In genomic region chr1:133886431-133886830, GRCm38 (mm10) we compare ENCODE assay signal across 8 mouse cellular contexts. TPM values are rescaled to one million over a fixed set of nuclear protein-coding genes. Genes with fewer than 3 reads are reported as not detected.
DNase-seq lines count a peak whose midpoint lies in the region; ATAC-seq and TF ChIP-seq lines count a peak whose summit lies in the region.

No protein-coding gene starts in this region.

- no peak for ATAC-seq in hindbrain, embryonic 16.5 days
- ATAC-seq in midbrain, postnatal 0 days (ENCODE audit: low FRiP score), result 0 out of 2 replicates have a peak, but pooled peaks have one; percentile 22

- H3K4me2 ChIP-seq in hindbrain, embryonic 16.5 days (ENCODE audit: low read length), result peak overlapping the region; percentile 46
- H3K4me2 ChIP-seq in midbrain, postnatal 0 days (ENCODE audit: low read depth, low read length, poor library complexity, severe bottlenecking), result peak overlapping the region; percentile 39

- no peak for DNase-seq in cerebellum, adult 2 months
- DNase-seq in cerebellum, postnatal 4 days (ENCODE audit: low spot score in 2 of 2), result no peak
- peak; percentile 47 for DNase-seq in brain, embryonic 14.5 days (ENCODE audit: low read depth)
- no peak for DNase-seq in midbrain, postnatal 0 days (ENCODE audit: low spot score)
- no peak for DNase-seq in adrenal gland, postnatal 36 days
- DNase-seq in layer of hippocampus, postnatal 25 days (ENCODE audit: extremely low spot score in 1 of 2, low spot score in 1 of 2), result no peak
- DNase-seq in thymus, postnatal 0 days (ENCODE audit: low spot score), result no peak

- TF ChIP-seq POLR2A in cerebellum, adult 2 months (IDR thresholded peaks at IDR 0.05; ENCODE audit: borderline replicate concordance, insufficient read depth, low read length), result no peak
- no peak for TF ChIP-seq POLR2A in brain, embryonic 14.5 days (IDR thresholded peaks at IDR 0.05; ENCODE audit: borderline replicate concordance, extremely low read depth, insufficient read depth, insufficient read length, poor library complexity, severe bottlenecking)

- H3K4me3 ChIP-seq in cerebellum, adult 2 months (replicated peaks; ENCODE audit: insufficient read depth, low read depth, low read length), result no peak overlapping the region
- no peak overlapping the region for H3K4me3 ChIP-seq in hindbrain, embryonic 16.5 days (ENCODE audit: low read length)
- no peak overlapping the region for H3K4me3 ChIP-seq in midbrain, postnatal 0 days (ENCODE audit: low read depth, low read length)

- no peaks in the 10 kb centered on the region for H3K27me3 ChIP-seq in cerebellum, adult 2 months (ENCODE audit: control insufficient read depth, insufficient read depth, low read length)
- no peaks in the 10 kb centered on the region for H3K27me3 ChIP-seq in hindbrain, embryonic 16.5 days (replicated peaks; ENCODE audit: control insufficient read depth, insufficient read depth, low read length)
- no peaks in the 10 kb centered on the region for H3K27me3 ChIP-seq in midbrain, postnatal 0 days (ENCODE audit: insufficient read depth, low read length)

- no peak for TF ChIP-seq CTCF in cerebellum, adult 2 months (IDR thresholded peaks at IDR 0.05; ENCODE audit: borderline replicate concordance, insufficient read depth, low read depth, low read length)
- TF ChIP-seq CTCF in brain, embryonic 14.5 days (IDR thresholded peaks at IDR 0.05; ENCODE audit: borderline replicate concordance, extremely low read depth, insufficient read depth, insufficient read length), result no peak
- no peak for TF ChIP-seq CTCF in midbrain, postnatal 0 days (IDR thresholded peaks at IDR 0.05)

- no peaks in the 10 kb centered on the region for H3K36me3 ChIP-seq in hindbrain, embryonic 16.5 days (ENCODE audit: control insufficient read depth, insufficient read depth, low read length)
- H3K36me3 ChIP-seq in midbrain, postnatal 0 days (ENCODE audit: insufficient read depth, low read length), result no peaks in the 10 kb centered on the region

- peaks cover 16% of the 10 kb centered on the region for H3K4me1 ChIP-seq in cerebellum, adult 2 months (ENCODE audit: control insufficient read depth, insufficient read depth, low read length)
- H3K4me1 ChIP-seq in hindbrain, embryonic 16.5 days (ENCODE audit: control insufficient read depth, insufficient read depth, low read depth, low read length), result peaks cover 31% of the 10 kb centered on the region
- H3K4me1 ChIP-seq in midbrain, postnatal 0 days (ENCODE audit: insufficient read depth, low read length), result peaks cover 16% of the 10 kb centered on the region; the same call in 1 of the 2 replicates

- H3K9me3 ChIP-seq in hindbrain, embryonic 16.5 days (ENCODE audit: control insufficient read depth, low read length), result no peaks in the 10 kb centered on the region
- no peaks in the 10 kb centered on the region for H3K9me3 ChIP-seq in midbrain, postnatal 0 days (ENCODE audit: low read length)

- peak overlapping the region; percentile 24 for H3K27ac ChIP-seq in cerebellum, adult 2 months (ENCODE audit: insufficient read depth, low read length)
- H3K27ac ChIP-seq in hindbrain, embryonic 16.5 days (ENCODE audit: low read depth, low read length), result peak overlapping the region; percentile 45; the same call in 1 of the 2 replicates
- H3K27ac ChIP-seq in midbrain, postnatal 0 days (ENCODE audit: low read depth, low read length), result peak overlapping the region; percentile 55

- WGBS in cerebellum, adult 2 months, result 32% methylated on average over 6 of the region's 6 CpGs
- 14% methylated on average over 6 of the region's 6 CpGs for WGBS in hindbrain, embryonic 16.5 days
- WGBS in midbrain, postnatal 0 days, result 11% methylated on average over 6 of the region's 6 CpGs

- no peak overlapping the region; the same call in 1 of the 2 replicates for H3K9ac ChIP-seq in hindbrain, embryonic 16.5 days (ENCODE audit: low read depth, low read length)
- H3K9ac ChIP-seq in midbrain, postnatal 0 days (replicated peaks; ENCODE audit: low read length, poor library complexity, severe bottlenecking), result no peak overlapping the region

RNA-seq across cellular contexts. Expression of gene Optc, which starts 21.4 kb away (rescaled TPM):
- polyA plus RNA-seq in cerebellum, adult 2 months (2012; rRNA removed), result 2.2 and 2.4 TPM in 2 replicates
- polyA plus RNA-seq in brain, embryonic 14.5 days (2012; rRNA removed), result 9.0 and 9.2 TPM in 2 replicates
- 4.0 and 4.1 TPM in 2 replicates for polyA plus RNA-seq in hindbrain, embryonic 16.5 days (2015; fragmentation: Nextera tagmentation; extraction: Ambion mirVana)
- 5.0 and 7.3 TPM in 2 replicates for total RNA-seq in midbrain, postnatal 0 days (2014; rRNA removed)
- 2.1 and 2.7 TPM in 2 replicates for polyA plus RNA-seq in midbrain, postnatal 0 days (2015; fragmentation: Nextera tagmentation; extraction: Ambion mirVana)
- 1 to 10 TPM; 1.2 TPM for total RNA-seq in adrenal gland, postnatal 36 days (2021)
- total RNA-seq in layer of hippocampus, postnatal 25 days (2021), result under 1 TPM in 1 of 2 experiments, not detected in 1; 0.49 TPM
- polyA plus RNA-seq in thymus, postnatal 0 days (2015; fragmentation: Nextera tagmentation; extraction: Ambion mirVana), result 0.12 and 0.42 TPM in 2 replicates

RNA-seq across cellular contexts. Expression of gene Prelp, which starts 34.8 kb away (rescaled TPM):
- 7.5 and 10.6 TPM in 2 replicates for polyA plus RNA-seq in cerebellum, adult 2 months (2012; rRNA removed)
- 3.1 and 8.2 TPM in 2 replicates for polyA plus RNA-seq in brain, embryonic 14.5 days (2012; rRNA removed)
- 12.0 and 17.0 TPM in 2 replicates for polyA plus RNA-seq in hindbrain, embryonic 16.5 days (2015; fragmentation: Nextera tagmentation; extraction: Ambion mirVana)
- 4.6 and 7.9 TPM in 2 replicates for total RNA-seq in midbrain, postnatal 0 days (2014; rRNA removed)
- 5.0 and 5.4 TPM in 2 replicates for polyA plus RNA-seq in midbrain, postnatal 0 days (2015; fragmentation: Nextera tagmentation; extraction: Ambion mirVana)
- 10 to 100 TPM; 42.1 to 44.9 TPM for total RNA-seq in adrenal gland, postnatal 36 days (2021)
- total RNA-seq in layer of hippocampus, postnatal 25 days (2021), result 10 to 100 TPM in 1 of 2 experiments, 1 to 10 TPM in 1; 9.2 to 11.2 TPM
- 1.1 and 1.6 TPM in 2 replicates for polyA plus RNA-seq in thymus, postnatal 0 days (2015; fragmentation: Nextera tagmentation; extraction: Ambion mirVana)
